Mouse (Mus musculus): Measurements from ENCODE around the gene Gm47283. TPM values are rescaled to one million over a fixed set of nuclear protein-coding genes. Genes with fewer than 3 reads are reported as not detected.
"Not testable (repeated sequence)": the region's sequence is repeated elsewhere in the genome, so short reads cannot be mapped to it uniquely, and the experiment has no call there.

Gm47283 gene
- total RNA-seq (2021): not detected
- long read RNA-seq, experiment 1: 0 reads
- long read RNA-seq, experiment 2: 0 reads

DNA sequence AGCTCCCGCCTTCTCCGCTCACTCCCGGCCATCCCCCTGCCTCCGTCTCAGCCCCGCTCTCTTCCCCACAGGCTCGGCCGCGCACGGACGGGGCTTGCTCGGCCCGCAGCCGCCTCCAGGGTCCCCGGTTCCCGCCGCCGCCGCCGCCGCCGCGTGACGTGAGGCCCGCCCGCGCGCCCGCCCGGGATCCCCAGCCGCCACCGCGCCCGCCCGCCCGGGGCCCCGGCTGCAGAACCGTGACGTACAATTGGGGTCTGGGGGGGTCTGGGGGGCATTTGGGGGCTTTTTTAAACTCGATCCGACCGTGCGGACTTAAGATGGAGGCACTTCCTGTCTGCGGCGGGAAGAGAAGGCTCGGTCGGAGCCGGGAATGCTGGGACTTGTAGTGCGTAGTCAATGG, at the start of gene Gm47283:
Gene Gm47283 (plus strand): TSS at position 301 of the 400 bp plus-strand sequence.
- not testable (repeated sequence) for DNase-seq

DNA sequence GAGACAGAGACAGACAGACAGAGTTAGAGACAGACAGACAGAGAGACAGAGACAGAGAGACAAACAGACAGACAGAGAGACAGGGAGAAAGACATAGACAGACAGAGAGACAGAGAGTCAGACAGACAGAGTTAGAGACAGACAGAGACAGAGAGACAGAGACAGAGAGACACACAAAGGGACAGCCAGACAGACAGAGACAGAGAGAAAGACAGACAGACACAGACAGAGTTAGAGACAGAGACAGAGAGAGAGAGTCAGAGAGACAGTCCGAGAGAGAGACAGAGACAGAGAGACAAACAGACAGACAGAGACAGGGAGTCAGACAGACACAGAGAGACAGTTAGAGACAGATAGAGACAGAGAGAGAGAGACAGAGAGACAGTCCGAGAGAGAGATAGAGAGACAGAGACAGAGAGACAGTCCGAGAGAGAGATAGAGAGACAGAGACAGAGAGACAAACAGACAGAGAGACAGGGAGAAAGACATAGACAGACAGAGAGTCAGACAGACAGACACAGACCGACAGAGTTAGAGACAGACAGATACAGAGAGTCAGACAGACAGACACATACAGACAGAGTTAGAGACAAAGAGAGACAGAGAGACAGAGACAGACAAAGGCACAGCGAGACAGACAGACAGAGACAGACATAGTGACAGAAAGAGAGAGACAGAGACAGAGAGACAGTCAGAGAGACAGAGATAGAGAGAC, 49.2 kb upstream of the Gm47283 start:
- not testable (repeated sequence) for DNase-seq

DNA sequence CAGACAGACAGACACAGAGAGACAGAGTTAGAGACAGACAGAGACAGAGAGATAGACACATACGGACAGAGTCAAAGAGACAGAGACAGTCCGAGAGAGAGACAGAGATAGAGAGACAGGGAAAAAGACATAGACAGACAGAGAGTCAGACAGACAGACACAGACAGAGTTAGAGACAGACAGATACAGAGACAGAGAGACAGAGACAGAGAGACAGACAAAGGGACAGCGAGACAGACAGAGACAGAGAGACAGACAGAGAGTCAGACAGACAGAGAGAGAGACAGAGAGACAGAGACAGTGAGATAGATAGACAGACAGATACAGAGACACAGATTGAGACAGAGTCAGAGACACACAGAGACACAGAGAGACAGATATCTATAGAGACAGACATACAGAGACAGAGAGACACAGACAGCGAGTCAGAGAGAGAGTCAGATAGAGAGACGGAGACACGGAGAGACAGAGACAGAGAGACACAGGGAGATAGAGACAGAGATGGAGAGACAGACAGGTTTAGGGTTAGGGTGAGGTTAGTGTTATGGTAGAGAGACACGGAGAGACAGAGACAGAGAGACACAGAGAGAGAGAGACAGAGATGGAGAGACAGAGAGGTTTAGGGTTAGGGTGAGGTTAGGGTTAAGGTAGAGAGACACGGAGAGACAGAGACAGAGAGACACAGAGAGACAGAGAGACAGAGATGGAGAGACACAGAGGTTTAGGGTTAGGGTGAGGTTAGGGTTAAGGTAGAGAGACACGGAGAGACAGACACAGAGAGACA, 48.1 kb upstream of the Gm47283 start:
- DNase-seq: not testable (repeated sequence)

DNA sequence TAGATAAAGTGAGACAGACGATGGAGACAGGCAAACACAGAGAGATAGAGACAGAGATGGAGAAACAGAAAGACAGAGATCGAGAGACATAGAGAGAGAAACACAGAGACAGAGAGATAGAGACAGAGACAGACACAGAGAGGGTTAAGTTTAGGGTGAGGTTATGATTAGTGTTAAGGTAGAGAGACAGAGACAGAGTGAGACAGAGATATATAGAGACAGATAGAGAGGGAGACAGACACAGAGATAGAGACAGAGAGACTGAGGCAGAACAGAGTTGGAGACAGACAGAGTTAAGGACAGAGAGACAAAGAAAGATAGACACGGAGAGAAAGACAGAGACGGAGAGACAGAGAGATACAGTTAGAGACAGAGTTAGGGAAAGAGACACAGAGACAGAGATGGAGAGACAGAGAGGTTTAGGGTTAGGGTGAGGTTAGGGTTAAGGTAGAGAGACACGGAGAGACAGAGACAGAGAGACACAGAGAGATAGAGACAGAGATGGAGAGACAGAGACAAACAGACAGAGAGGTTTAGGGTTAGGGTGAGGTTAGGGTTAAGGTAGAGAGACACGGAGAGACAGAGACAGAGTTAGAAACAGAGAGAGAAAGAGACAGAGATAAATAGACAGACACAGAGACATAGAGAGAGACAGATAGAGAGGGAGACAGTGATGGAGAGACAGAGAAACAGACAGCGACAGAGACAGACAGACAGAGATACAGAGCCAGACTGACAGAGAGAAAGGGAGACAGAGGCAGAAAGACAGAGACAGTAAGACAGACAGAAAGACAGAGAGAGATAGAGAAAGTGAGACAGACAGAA, 46.7 kb upstream of the Gm47283 start:
- no peak for DNase-seq

- no peak for DNase-seq
Measured at GRCm38 (mm10) chrY:90738431-90738680, 46.2 kb upstream of the Gm47283 start.

- DNase-seq: peak; percentile 50
Measured at GRCm38 (mm10) chrY:90738841-90739530, 45.6 kb upstream of the Gm47283 start.

DNA sequence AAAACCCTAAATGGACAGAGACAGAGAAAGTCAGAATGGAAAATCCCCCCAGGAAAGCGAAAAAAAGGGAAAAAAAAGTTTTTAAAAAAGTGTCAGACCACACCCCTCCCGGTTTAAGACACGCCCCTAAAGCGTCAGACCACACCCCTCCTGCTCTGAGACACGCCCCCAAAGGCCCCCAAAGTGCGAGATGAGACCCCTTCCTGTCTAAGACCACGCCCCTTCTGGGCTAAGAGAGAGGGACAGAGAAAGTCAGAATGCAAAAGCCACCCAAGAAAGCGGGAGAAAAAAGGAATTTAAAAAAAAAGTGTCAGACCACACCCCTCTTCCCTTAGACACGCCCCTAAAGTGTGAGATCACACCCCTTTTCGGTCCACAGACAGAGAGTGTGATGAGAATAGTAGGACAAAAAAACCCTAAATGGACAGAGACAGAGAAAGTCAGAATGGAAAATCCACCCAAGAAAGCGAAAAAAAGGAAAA, 45.0 kb upstream of the Gm47283 start:
- DNase-seq: peak; percentile 44

GRCm38 (mm10) chrY:90740013-90740561, 44.5 kb upstream of the Gm47283 start:
- peak; percentile 59 for DNase-seq

DNA sequence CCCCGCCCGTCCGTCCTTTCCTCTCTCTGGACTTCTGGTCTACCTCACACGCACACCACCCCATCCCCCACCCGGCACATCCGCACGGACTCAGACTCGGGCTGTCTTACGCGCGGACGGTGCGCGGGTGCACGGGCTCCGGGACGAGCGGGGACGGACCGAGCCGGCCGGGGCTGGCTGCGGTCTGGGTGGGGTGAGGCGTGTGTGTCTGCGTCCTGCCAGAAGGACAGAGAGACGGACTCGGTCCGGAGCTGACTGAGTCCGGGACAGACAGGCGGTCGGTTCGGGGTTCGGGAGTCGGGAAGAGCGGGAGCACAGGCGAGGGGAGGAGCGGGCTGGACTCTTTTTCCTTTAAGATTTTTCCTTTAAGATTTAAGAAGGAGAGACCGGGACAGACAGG, 43.5 kb upstream of the Gm47283 start:
- DNase-seq: not testable (repeated sequence)

DNA sequence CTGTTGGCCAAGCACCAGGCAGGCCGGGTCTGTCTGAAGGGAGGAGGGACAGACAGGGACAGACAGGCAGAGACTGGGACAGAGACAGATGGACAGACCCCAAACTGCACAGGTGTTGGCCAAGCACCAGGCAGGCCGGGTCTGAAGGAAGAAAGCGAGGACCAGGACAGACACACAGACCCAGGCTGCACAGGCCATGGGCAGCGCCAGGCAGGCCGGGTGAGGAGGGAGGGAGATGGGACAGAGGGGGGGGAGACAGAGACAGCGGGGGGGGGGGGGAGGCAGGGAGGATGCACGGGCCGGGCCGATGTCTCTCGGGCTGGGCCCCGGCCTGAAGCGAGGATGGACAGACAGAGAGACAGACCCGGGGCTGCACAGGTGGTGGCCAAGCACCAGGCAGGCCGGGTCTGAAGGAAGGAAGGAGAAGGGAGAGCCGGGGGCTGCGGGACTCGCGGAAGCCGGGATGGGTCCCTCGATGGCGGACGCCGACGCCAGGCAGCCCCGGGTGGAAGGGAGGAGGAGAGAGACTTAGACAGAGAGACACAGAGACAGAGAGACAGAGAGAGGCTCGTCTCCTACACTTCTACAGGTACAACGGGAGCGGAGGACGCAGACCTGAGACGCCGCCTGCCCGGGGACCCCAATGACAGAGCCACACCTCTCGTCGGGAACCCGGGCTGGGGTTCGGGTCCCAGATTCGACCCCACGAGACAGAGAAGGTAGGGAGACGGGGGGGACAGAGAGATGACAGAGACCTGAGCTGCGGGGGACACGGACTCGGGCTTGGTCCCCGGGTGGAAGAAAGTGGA, 42.9 kb upstream of the Gm47283 start:
- not testable (repeated sequence) for DNase-seq

DNA sequence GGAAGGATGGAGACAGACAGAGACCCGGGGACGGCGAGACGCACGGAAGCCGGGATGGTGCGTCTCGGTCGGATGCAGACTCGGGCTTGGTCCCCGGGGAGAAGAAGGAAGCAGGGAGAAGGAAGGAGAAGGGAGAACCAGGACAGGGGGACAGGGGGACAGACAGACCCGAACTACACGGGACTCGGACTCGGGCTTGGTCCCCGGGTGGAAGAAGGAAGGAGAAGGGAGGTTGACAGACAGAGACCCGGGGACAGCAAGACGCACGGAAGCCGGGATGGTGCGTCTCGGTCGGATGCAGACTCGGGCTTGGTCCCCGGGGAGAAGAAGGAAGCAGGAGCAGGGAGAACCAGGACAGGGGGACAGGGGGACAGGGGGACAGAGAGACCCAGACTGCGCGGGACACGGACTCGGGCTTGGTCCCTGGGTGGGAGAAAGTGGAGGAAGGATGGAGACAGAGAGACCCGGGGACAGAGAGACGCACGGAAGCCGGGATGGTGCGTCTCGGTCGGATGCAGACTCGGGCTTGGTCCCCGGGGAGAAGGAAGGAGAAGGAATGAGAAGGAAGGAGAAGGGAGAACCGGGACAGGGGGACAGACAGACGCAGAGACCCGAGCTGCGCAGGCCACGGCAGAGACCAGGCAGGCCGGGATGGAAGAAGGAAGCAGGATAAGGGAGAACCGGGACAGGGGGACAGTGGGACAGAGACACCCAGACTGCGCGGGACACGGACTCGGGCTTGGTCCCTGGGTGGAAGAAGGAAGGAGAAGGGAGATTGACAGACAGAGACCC, 42.1 kb upstream of the Gm47283 start:
- not testable (repeated sequence) for DNase-seq

- not testable (repeated sequence) for DNase-seq
Measured at GRCm38 (mm10) chrY:90743053-90743810, 41.3 kb upstream of the Gm47283 start.

- DNase-seq: no peak
Measured at GRCm38 (mm10) chrY:90743811-90744220, 40.7 kb upstream of the Gm47283 start.

DNA sequence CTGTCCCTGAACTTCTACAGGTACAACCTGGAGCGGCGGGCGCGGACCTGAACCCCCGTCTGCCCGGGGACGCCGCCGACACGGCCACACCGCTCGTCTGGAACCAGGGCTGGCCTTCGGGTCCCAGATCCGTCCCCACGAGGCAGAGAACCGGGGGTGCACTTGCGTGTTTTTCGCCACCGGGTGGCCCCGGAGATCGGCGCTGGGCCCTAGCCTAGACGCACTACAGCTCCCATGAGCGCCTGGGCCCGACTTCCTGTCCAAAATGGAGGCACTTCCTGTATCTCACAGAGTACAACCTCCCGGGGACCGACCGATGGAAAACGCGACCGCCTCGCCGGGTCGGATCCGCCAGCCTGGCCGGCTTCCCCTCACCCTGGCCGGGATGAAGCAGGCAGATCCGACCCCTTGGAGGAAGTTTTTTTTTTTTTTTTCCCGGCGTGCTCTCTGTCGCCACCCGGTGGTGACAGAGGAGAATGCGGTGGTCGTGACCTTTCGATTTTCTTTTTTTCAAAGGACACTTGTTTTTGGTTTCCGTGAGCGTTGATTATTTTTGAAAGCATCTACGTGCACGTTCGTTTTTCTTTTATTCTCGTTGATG, 40.1 kb upstream of the Gm47283 start:
- DNase-seq: peak; percentile 84

GRCm38 (mm10) chrY:90745256-90745655, 39.3 kb upstream of the Gm47283 start:
- not testable (repeated sequence) for DNase-seq

- DNase-seq: not testable (repeated sequence)
Measured at GRCm38 (mm10) chrY:90754721-90755120, 29.8 kb upstream of the Gm47283 start, which contains the start of gene Gm21860. Gm21860 (minus strand) TSS chrY:90754821.

DNA sequence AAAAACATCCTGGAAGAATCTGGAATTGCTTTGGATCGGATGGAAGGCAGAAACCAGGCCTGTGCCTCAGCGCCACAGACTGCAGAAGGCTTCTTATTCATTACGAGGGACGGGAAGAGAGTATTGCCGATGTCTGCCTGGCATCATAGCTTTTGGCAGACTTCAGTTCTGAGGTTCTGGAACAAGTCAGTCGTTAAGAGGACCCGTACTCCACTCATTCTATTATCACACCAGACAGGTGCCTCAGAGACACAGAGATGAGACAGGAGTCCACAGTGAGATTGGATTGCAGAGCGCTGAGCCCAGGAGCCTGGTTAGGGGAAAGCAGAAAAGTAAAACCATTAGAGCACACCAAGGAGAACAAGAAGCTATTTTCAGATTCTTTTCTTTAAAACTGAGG, 54.5 kb downstream of the Gm47283 start, which contains the start of gene Gm21748:
Gene Gm21748 (minus strand): TSS at position 101 of the 400 bp plus-strand sequence.
- not testable (repeated sequence) for DNase-seq

All from adrenal gland, postnatal 10 days (tissue).